Mouse (Mus musculus) kidney, adult 18-20 months (tissue): ENCODE measurements around the gene Ahcy.
A peak's percentile ranks its signal among the peaks of the same experiment; 100 is the strongest.
"Not testable (repeated sequence)": the region's sequence is repeated elsewhere in the genome, so short reads cannot be mapped to it uniquely, and the experiment has no call there.

Experiments
- DNase-seq: peaks from one replicate; pipeline ENCODE4 v3.0.0; 2021

The Ahcy gene

DNA sequence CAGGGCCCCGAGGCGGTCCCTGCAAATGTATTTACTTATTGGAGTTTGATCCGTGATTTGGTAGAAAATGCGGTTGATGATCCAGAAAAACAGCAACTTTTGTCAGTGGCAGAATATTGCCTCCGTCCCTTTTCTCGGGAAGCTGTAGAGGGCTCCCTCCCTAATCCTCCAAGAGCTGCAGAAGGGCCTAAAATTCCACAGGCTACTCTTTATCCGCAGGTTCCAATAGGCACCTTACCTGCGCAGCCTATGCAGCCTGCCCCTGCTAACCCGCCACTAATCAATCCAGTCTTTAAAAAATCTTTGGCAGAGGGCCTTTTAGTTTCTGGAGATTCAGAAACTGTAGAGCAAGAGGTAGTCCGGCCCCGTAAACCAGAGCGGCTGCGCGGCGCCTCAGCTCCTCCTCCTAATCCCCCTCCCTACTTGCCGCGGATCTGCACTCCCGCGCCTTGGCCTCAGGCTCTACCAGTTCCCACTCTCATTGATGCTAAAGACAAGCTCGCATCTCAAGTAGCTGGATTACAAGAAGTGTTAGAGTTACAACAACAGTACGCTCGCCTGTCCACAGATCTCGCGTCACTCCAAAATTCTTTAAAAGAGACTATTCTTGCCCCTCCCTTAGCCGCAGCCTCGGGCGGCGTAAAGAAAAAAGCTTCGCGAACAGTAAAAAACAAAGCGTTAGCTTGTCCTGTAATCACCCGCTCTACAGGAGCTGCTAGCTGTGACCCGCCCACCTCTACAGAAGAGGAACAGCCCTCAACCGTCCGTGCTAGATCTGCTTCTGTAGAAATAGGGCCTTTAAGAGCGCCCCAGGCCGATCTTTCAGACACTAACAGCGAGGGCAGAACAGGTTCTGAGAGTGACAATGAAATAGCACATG is 55.3 kb downstream of the Ahcy start:
- DNase-seq, result peak; percentile 68

DNA sequence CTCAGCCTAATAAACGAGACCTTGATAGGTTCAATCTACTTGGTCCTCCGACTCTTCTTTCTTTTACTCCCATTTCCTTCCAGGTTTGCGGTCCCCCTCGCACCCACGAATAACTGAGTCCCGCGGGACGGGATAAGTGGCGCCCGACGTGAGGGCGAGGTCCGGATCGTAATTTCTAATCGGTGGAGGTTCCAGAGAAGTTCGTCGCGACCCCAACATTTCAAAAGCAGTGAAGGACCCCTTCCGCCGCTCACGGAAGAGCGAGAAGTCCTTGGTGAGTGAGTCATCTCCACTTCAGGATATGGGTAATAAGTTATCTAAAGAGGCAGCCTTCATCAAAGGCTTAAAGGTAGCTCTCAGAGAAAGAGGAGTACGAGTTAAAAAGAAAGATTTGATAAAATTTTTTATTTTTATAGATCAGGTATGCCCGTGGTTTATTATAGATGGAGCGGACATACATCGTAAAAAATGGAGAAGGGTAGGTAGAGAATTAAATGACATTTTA is 56.0 kb downstream of the Ahcy start, which contains the start of gene Gm14226:
Gene Gm14226 (plus strand): TSS at position 16 of the 505 bp plus-strand sequence.
- DNase-seq, result not testable (repeated sequence)

DNA sequence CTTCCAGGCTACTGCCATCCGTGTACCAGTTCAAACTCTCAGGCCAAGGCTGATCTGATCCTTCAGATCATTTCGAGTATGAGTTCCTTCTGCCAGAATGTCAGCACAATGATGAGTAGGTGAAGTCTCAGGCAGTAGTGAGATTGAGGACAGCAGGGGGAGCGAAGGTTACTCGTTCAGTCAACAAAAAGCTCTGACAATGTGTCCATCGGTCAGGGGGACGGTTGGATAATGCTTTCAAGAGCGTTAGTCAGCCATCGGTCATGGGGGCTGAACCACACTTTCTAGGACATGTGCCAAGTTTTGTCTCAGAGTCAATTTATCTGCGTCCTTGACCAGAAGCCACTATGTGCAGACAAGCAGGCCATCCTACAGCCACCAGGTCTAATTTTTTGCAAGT is 57.5 kb downstream of the Ahcy start:
- DNase-seq, result not testable (repeated sequence)

GRCm38 (mm10) chr2:155012991-155013390 is 61.3 kb downstream of the Ahcy start:
- DNase-seq, result no peak

GRCm38 (mm10) chr2:155011086-155011656 is 63.1 kb downstream of the Ahcy start:
- no peak for DNase-seq
